Mouse (Mus musculus): Measurements from ENCODE around the gene Nav3. TPM values are rescaled to one million over a fixed set of nuclear protein-coding genes. Genes with fewer than 3 reads are reported as not detected.

Nav3 gene
- total RNA-seq, 2 experiments from 2014 or later = 97.2 to 113 TPM

- no peak for DNase-seq (ENCODE audit: extremely low spot score in 1 of 2, low spot score in 1 of 2)
These were observed 527.3 kb downstream of the Nav3 start for GRCm38 (mm10) chr10:109928547-109929318.

GRCm38 (mm10) chr10:109926149-109926548 is 529.9 kb downstream of the Nav3 start:
- DNase-seq (ENCODE audit: extremely low spot score in 1 of 2, low spot score in 1 of 2) = no peak

GRCm38 (mm10) chr10:109924136-109924535 is 531.9 kb downstream of the Nav3 start:
- DNase-seq (ENCODE audit: extremely low spot score in 1 of 2, low spot score in 1 of 2) = no peak

GRCm38 (mm10) chr10:109921368-109921767 is 534.6 kb downstream of the Nav3 start:
- DNase-seq (ENCODE audit: extremely low spot score in 1 of 2, low spot score in 1 of 2) = peak in 1 of 2 experiments; percentile 25

GRCm38 (mm10) chr10:109920607-109921187 is 535.3 kb downstream of the Nav3 start:
- peak in 1 of 2 experiments; percentile 67 for DNase-seq (ENCODE audit: extremely low spot score in 1 of 2, low spot score in 1 of 2)

- DNase-seq (ENCODE audit: extremely low spot score in 1 of 2, low spot score in 1 of 2) = no peak
These were observed 536.5 kb downstream of the Nav3 start for GRCm38 (mm10) chr10:109919515-109919914.

- DNase-seq (ENCODE audit: extremely low spot score in 1 of 2, low spot score in 1 of 2) = no peak
These were observed 548.8 kb downstream of the Nav3 start for GRCm38 (mm10) chr10:109907206-109907605.

GRCm38 (mm10) chr10:109906413-109906785 is 549.6 kb downstream of the Nav3 start:
- no peak for DNase-seq (ENCODE audit: extremely low spot score in 1 of 2, low spot score in 1 of 2)

GRCm38 (mm10) chr10:109905649-109906412 is 550.2 kb downstream of the Nav3 start:
- no peak for DNase-seq (ENCODE audit: extremely low spot score in 1 of 2, low spot score in 1 of 2)

- no peak for DNase-seq (ENCODE audit: extremely low spot score in 1 of 2, low spot score in 1 of 2)
These were observed 551.2 kb downstream of the Nav3 start for GRCm38 (mm10) chr10:109904841-109905240.

- no peak for DNase-seq (ENCODE audit: extremely low spot score in 1 of 2, low spot score in 1 of 2)
These were observed 552.1 kb downstream of the Nav3 start for GRCm38 (mm10) chr10:109903701-109904555.

GRCm38 (mm10) chr10:109903241-109903640 is 552.8 kb downstream of the Nav3 start:
- DNase-seq (ENCODE audit: extremely low spot score in 1 of 2, low spot score in 1 of 2) = no peak

GRCm38 (mm10) chr10:109889171-109889475 is 566.9 kb downstream of the Nav3 start:
- no peak for DNase-seq (ENCODE audit: extremely low spot score in 1 of 2, low spot score in 1 of 2)

- no peak for DNase-seq (ENCODE audit: extremely low spot score in 1 of 2, low spot score in 1 of 2)
These were observed 567.4 kb downstream of the Nav3 start for GRCm38 (mm10) chr10:109888355-109889170.

GRCm38 (mm10) chr10:109887160-109887559 is 568.8 kb downstream of the Nav3 start:
- no peak for DNase-seq (ENCODE audit: extremely low spot score in 1 of 2, low spot score in 1 of 2)

- DNase-seq (ENCODE audit: extremely low spot score in 1 of 2, low spot score in 1 of 2) = no peak
These were observed 579.9 kb downstream of the Nav3 start for GRCm38 (mm10) chr10:109876107-109876506.

GRCm38 (mm10) chr10:109875312-109875830 is 580.6 kb downstream of the Nav3 start:
- no peak for DNase-seq (ENCODE audit: extremely low spot score in 1 of 2, low spot score in 1 of 2)

- DNase-seq (ENCODE audit: extremely low spot score in 1 of 2, low spot score in 1 of 2) = no peak
These were observed 581.2 kb downstream of the Nav3 start for GRCm38 (mm10) chr10:109874652-109875311.

GRCm38 (mm10) chr10:109866063-109866462 is 589.9 kb downstream of the Nav3 start:
- DNase-seq (ENCODE audit: extremely low spot score in 1 of 2, low spot score in 1 of 2) = no peak
